Mouse (Mus musculus) kidney, adult 2 months (tissue): ENCODE results near the gene Sstr2. TPM values are rescaled to one million over a fixed set of nuclear protein-coding genes. Genes with fewer than 3 reads are reported as not detected.
A peak's percentile ranks its signal among the peaks of the same experiment; 100 is the strongest.

Experiments used
- DNase-seq: peaks from one replicate; pipeline ENCODE4 v3.0.0; 2021
- H3K27ac ChIP-seq: fragments of 200-500 bp; 2 replicates; pipeline ENCODE4 v1.5.1; 2012; ENCODE audit warnings: low read depth, low read length, control low read depth, inconsistent platforms; ENCODE audit not compliant: insufficient read depth
- H3K27me3 ChIP-seq: fragments of 200-500 bp; replicated peaks from 2 replicates; pipeline ENCODE4 v1.6.1; 2012; ENCODE audit warnings: mild to moderate bottlenecking, moderate library complexity, low read length, inconsistent platforms; ENCODE audit not compliant: control insufficient read depth, insufficient read depth
- H3K36me3 ChIP-seq: fragments of 200-500 bp; 2 replicates; pipeline ENCODE4 v1.6.1; 2012; ENCODE audit warnings: mild to moderate bottlenecking, moderate library complexity, low read length, inconsistent platforms; ENCODE audit not compliant: control insufficient read depth, insufficient read depth
- H3K4me1 ChIP-seq: fragments of 200-500 bp; 2 replicates; pipeline ENCODE4 v1.6.1; 2011; ENCODE audit warnings: low read length; ENCODE audit not compliant: control insufficient read depth, insufficient read depth
- H3K4me3 ChIP-seq: fragments of 200-500 bp; 2 replicates; pipeline ENCODE4 v1.5.1; 2011; ENCODE audit warnings: mild to moderate bottlenecking, low read depth, low read length, control low read depth; ENCODE audit not compliant: insufficient read depth
- CTCF ChIP-seq: fragments of 200-500 bp; conservative IDR thresholded peaks from 2 replicates; pipeline ENCODE4 v1.5.1; 2011; ENCODE audit warnings: low read depth, mild to moderate bottlenecking, control low read depth, low read length, moderate library complexity, mixed read lengths; ENCODE audit not compliant: insufficient read depth, insufficient read length
- POLR2A ChIP-seq: fragments of 200-500 bp; IDR thresholded peaks from one replicate; pipeline ENCODE4 v1.6.1; 2011; ENCODE audit warnings: low read depth, low read length, control low read depth
- WGBS: fragments of 180-500 bp; shearing (Covaris S2); methylation state at CpG from one replicate; pipeline ENCODE4 v1.1.7; 2018; 5-methylcytosine and 5-hydroxymethylcytosine counted together
- polyA plus RNA-seq: library from polyadenylated mRNA; depleted of rRNA; stranded (reverse); fragments of >200 nt; gene quantifications from 2 replicates; pipeline ENCODE4 v1.2.3, GENCODE M21; 2012

Sstr2 gene
- polyA plus RNA-seq, 1 experiment, result 0.36 TPM

GRCm38 (mm10) chr11:113651206-113651906 lies 32.2 kb downstream of the Sstr2 start:
- Histone ChIP-seq H3K27me3 (no peaks in the 10 kb centered on the region), H3K36me3 (no peaks in the 10 kb centered on the region; the same call in 1 of the 2 replicates), H3K4me1 (peaks cover 15% of the 10 kb centered on the region), H3K27ac (no peak overlapping the region), H3K4me3 (no peak overlapping the region)
- WGBS, result 54% methylated on average over 22 of the region's 22 CpGs
- no peak for TF ChIP-seq CTCF
- no peak for TF ChIP-seq POLR2A
- DNase-seq, result no peak

- no peaks in the 10 kb centered on the region; the same call in 1 of the 2 replicates for H3K36me3 ChIP-seq
- no peak overlapping the region for H3K4me3 ChIP-seq
- H3K4me1 ChIP-seq, result peaks cover 15% of the 10 kb centered on the region
- no peak overlapping the region for H3K27ac ChIP-seq
- 40% methylated on average over 8 of the region's 8 CpGs for WGBS
- DNase-seq, result no peak
- TF ChIP-seq CTCF, result peak; percentile 51; the same call in 1 of the 2 replicates
- TF ChIP-seq POLR2A, result no peak
- no peaks in the 10 kb centered on the region for H3K27me3 ChIP-seq
Measured at GRCm38 (mm10) chr11:113651907-113652273, 32.7 kb downstream of the Sstr2 start.

- Histone ChIP-seq H3K4me3 (no peak overlapping the region), H3K27ac (no peak overlapping the region), H3K27me3 (no peaks in the 10 kb centered on the region), H3K36me3 (no peaks in the 10 kb centered on the region; the same call in 1 of the 2 replicates), H3K4me1 (peaks cover 15% of the 10 kb centered on the region)
- TF ChIP-seq CTCF (no peak), POLR2A (peak; percentile 10)
- WGBS, result 58% methylated on average over 6 of the region's 6 CpGs
- DNase-seq, result peak; percentile 84
Measured at GRCm38 (mm10) chr11:113652516-113652915, 33.4 kb downstream of the Sstr2 start.

GRCm38 (mm10) chr11:113654105-113654504 lies 35.0 kb downstream of the Sstr2 start:
- Histone ChIP-seq H3K27ac (no peak overlapping the region), H3K27me3 (no peaks in the 10 kb centered on the region), H3K36me3 (no peaks in the 10 kb centered on the region; the same call in 1 of the 2 replicates), H3K4me1 (peaks cover 14% of the 10 kb centered on the region), H3K4me3 (no peak overlapping the region)
- TF ChIP-seq POLR2A (no peak), CTCF (no peak)
- 86% methylated on average over 15 of the region's 15 CpGs for WGBS
- DNase-seq, result no peak

- Histone ChIP-seq H3K4me3 (no peak overlapping the region), H3K27ac (no peak overlapping the region), H3K27me3 (no peaks in the 10 kb centered on the region), H3K36me3 (no peaks in the 10 kb centered on the region; the same call in 1 of the 2 replicates), H3K4me1 (peaks cover 16% of the 10 kb centered on the region)
- 89% methylated on average over 18 of the region's 18 CpGs for WGBS
- TF ChIP-seq POLR2A, result no peak
- no peak for DNase-seq
Measured at GRCm38 (mm10) chr11:113654561-113655270, 35.6 kb downstream of the Sstr2 start.

- H3K27me3 ChIP-seq, result no peaks in the 10 kb centered on the region
- H3K27ac ChIP-seq, result no peak overlapping the region
- no peak for DNase-seq
- H3K4me1 ChIP-seq, result peaks cover 12% of the 10 kb centered on the region; the same call in 1 of the 2 replicates
- no peak overlapping the region for H3K4me3 ChIP-seq
- TF ChIP-seq CTCF (no peak), POLR2A (no peak)
- WGBS, result 74% methylated on average over 8 of the region's 8 CpGs
- peaks cover 2% of the 10 kb centered on the region; the same call in 1 of the 2 replicates for H3K36me3 ChIP-seq
Measured at GRCm38 (mm10) chr11:113656511-113656932, 37.4 kb downstream of the Sstr2 start.

GRCm38 (mm10) chr11:113657221-113657620 lies 38.1 kb downstream of the Sstr2 start:
- peaks cover 4% of the 10 kb centered on the region; the same call in 1 of the 2 replicates for H3K36me3 ChIP-seq
- 51% methylated on average over 4 of the region's 4 CpGs for WGBS

More at GRCm38 (mm10) chr11:113657221-113657620, 38.1 kb downstream of the Sstr2 start:
- no peaks in the 10 kb centered on the region for H3K27me3 ChIP-seq
- H3K4me3 ChIP-seq, result no peak overlapping the region
- H3K4me1 ChIP-seq, result peaks cover 9% of the 10 kb centered on the region; the same call in 1 of the 2 replicates
- DNase-seq, result no peak
- no peak overlapping the region for H3K27ac ChIP-seq
- no peak for TF ChIP-seq CTCF
- no peak for TF ChIP-seq POLR2A
